Mouse (Mus musculus) heart, postnatal 14 days (tissue): Measurements from ENCODE around the gene Gatm. TPM values are rescaled to one million over a fixed set of nuclear protein-coding genes. Genes with fewer than 3 reads are reported as not detected.

Experiments
- DNase-seq, 2 experiments: peaks; one replicate each; pipeline ENCODE4 v3.0.0; 2021 to 2022
- intact Hi-C: fragments of 180-260 bp; cut with DNase I; formaldehyde crosslinking; loops from one replicate; pipeline ENCODE4 v1.15.1; 2025
- total RNA-seq, 2 experiments: library from RNA; stranded (reverse); gene quantifications; 2 replicates each; pipeline ENCODE4 v1.2.3; 2021

The Gatm gene
- total RNA-seq, 2 experiments from 2014 or later: 5.3 to 6.3 TPM

- no peak for DNase-seq
- intact Hi-C loops: no loop called here
Observed at GRCm38 (mm10) chr2:122617792-122618191, 6.7 kb upstream of the Gatm start.

- intact Hi-C loops: no loop called here
- no peak for DNase-seq
Observed at GRCm38 (mm10) chr2:122616237-122616636, 5.1 kb upstream of the Gatm start.

- intact Hi-C loops: loop anchor here (2.0 to 5.0 kb wide), 2 partner anchors 17 to 39 kb away; no protein-coding TSS in a partner anchor
- DNase-seq: no peak
Observed at GRCm38 (mm10) chr2:122611654-122611973, 511 bp upstream of the Gatm start.

GRCm38 (mm10) chr2:122608820-122609219, 2.3 kb downstream of the Gatm start:
- intact Hi-C loops: no loop called here
- DNase-seq: no peak

GRCm38 (mm10) chr2:122605829-122606228, 5.3 kb downstream of the Gatm start:
- intact Hi-C loops: no loop called here

GRCm38 (mm10) chr2:122601354-122601753, 9.7 kb downstream of the Gatm start:
- intact Hi-C loops: no loop called here

More at GRCm38 (mm10) chr2:122605829-122606228, 5.3 kb downstream of the Gatm start:
- DNase-seq: no peak

GRCm38 (mm10) chr2:122599736-122600135, 11.4 kb downstream of the Gatm start:
- intact Hi-C loops: no loop called here
- peak; percentile 22 to 36 for DNase-seq

More at GRCm38 (mm10) chr2:122601354-122601753, 9.7 kb downstream of the Gatm start:
- DNase-seq: no peak

GRCm38 (mm10) chr2:122595461-122595860, 15.6 kb downstream of the Gatm start:
- DNase-seq: no peak
- intact Hi-C loops: no loop called here

- no peak for DNase-seq
- intact Hi-C loops: no loop called here
Observed at GRCm38 (mm10) chr2:122591213-122591612, 19.9 kb downstream of the Gatm start.

- intact Hi-C loops: no loop called here
- no peak for DNase-seq
Observed at GRCm38 (mm10) chr2:122590351-122590750, 20.8 kb downstream of the Gatm start.

- DNase-seq: no peak
- intact Hi-C loops: no loop called here
Observed at GRCm38 (mm10) chr2:122587861-122588519, 23.1 kb downstream of the Gatm start.

- DNase-seq: no peak
- intact Hi-C loops: no loop called here
Observed at GRCm38 (mm10) chr2:122586258-122586657, 24.8 kb downstream of the Gatm start.

GRCm38 (mm10) chr2:122582324-122582723, 28.8 kb downstream of the Gatm start:
- intact Hi-C loops: no loop called here
- DNase-seq: no peak

GRCm38 (mm10) chr2:122581361-122582017, 29.6 kb downstream of the Gatm start:
- intact Hi-C loops: no loop called here
- DNase-seq: peak; percentile 28 to 44

- intact Hi-C loops: no loop called here
- no peak for DNase-seq
Observed at GRCm38 (mm10) chr2:122580426-122580825, 30.7 kb downstream of the Gatm start.

GRCm38 (mm10) chr2:122577316-122577715, 33.8 kb downstream of the Gatm start:
- no peak for DNase-seq
- intact Hi-C loops: loop anchor here (5.0 to 10.0 kb wide), 2 partner anchors 177 to 195 kb away; no protein-coding TSS in a partner anchor

GRCm38 (mm10) chr2:122576295-122576694, 34.8 kb downstream of the Gatm start:
- intact Hi-C loops: loop anchor here (5.0 to 10.0 kb wide), 2 partner anchors 179 to 194 kb away; no protein-coding TSS in a partner anchor
- no peak for DNase-seq

- intact Hi-C loops: loop anchor here (5.0 to 10.0 kb wide), 2 partner anchors 179 to 193 kb away; no protein-coding TSS in a partner anchor
- DNase-seq: peak; percentile 43 to 62
Observed at GRCm38 (mm10) chr2:122575470-122575869, 35.6 kb downstream of the Gatm start.

- no peak for DNase-seq
- intact Hi-C loops: loop anchor here (5.0 to 10.0 kb wide), 2 partner anchors 40 to 182 kb away; partner anchors contain the start of gene Gatm
Observed at GRCm38 (mm10) chr2:122572438-122572837, 38.7 kb downstream of the Gatm start.

GRCm38 (mm10) chr2:122571326-122571725, 39.8 kb downstream of the Gatm start:
- intact Hi-C loops: loop anchor here (5.0 to 10.0 kb wide), 2 partner anchors 41 to 183 kb away; partner anchors contain the start of gene Gatm
- no peak for DNase-seq

- no peak for DNase-seq
- intact Hi-C loops: loop anchor here (1.0 to 10.0 kb wide), 3 partner anchors 42 to 184 kb away; partner anchors contain the start of gene Gatm
Observed at GRCm38 (mm10) chr2:122570430-122570829, 40.7 kb downstream of the Gatm start.

GRCm38 (mm10) chr2:122569439-122569838, 41.7 kb downstream of the Gatm start:
- DNase-seq: peak; percentile 71 to 80
- intact Hi-C loops: no loop called here
